Mouse (Mus musculus) intestine, embryonic 15.5 days (tissue): ENCODE measurements around the gene Fhl2. TPM values are rescaled to one million over a fixed set of nuclear protein-coding genes. Genes with fewer than 3 reads are reported as not detected.
A peak's percentile ranks its signal among the peaks of the same experiment; 100 is the strongest.

ENCODE experiments used
- ATAC-seq: fragments of 200-750 bp; cut with Nextera tagmentation; 2 replicates; pipeline ENCODE4 v1.8.0; 2017; ENCODE audit warnings: moderate TSS enrichment, moderate library complexity
- H3K27ac ChIP-seq: fragments of 300-500 bp; sonication (generic); 2 replicates; pipeline ENCODE4 v1.5.1; 2015; ENCODE audit warnings: mild to moderate bottlenecking, inconsistent platforms
- H3K27me3 ChIP-seq: fragments of 300-500 bp; sonication (generic); replicated peaks from 2 replicates; pipeline ENCODE4 v1.6.1; 2015; ENCODE audit warnings: inconsistent platforms
- H3K36me3 ChIP-seq: fragments of 300-500 bp; sonication (generic); 2 replicates; pipeline ENCODE4 v1.6.1; 2015; ENCODE audit warnings: inconsistent platforms
- H3K4me1 ChIP-seq: fragments of 300-500 bp; sonication (generic); replicated peaks from 2 replicates; pipeline ENCODE4 v1.6.1; 2015; ENCODE audit warnings: inconsistent platforms
- H3K4me2 ChIP-seq: fragments of 300-500 bp; sonication (generic); replicated peaks from 2 replicates; pipeline ENCODE4 v1.6.1; 2015; ENCODE audit warnings: mild to moderate bottlenecking, inconsistent platforms
- H3K4me3 ChIP-seq: fragments of 300-500 bp; sonication (generic); replicated peaks from 2 replicates; pipeline ENCODE4 v1.5.1; 2015; ENCODE audit warnings: inconsistent platforms
- H3K9ac ChIP-seq: fragments of 300-500 bp; sonication (generic); 2 replicates; pipeline ENCODE4 v1.6.1; 2015; ENCODE audit warnings: inconsistent platforms
- H3K9me3 ChIP-seq: fragments of 300-500 bp; sonication (generic); 2 replicates; pipeline ENCODE4 v1.6.1; 2016; ENCODE audit warnings: inconsistent platforms
- WGBS: fragments of 180-500 bp; shearing (Covaris S2); methylation state at CpG from one replicate; pipeline ENCODE4 v1.1.7; 2015; 5-methylcytosine and 5-hydroxymethylcytosine counted together
- polyA plus RNA-seq: library from polyadenylated mRNA; unstranded; fragments of >200 nt; fragmentation: Nextera tagmentation; extraction: Ambion mirVana; gene quantifications from 2 replicates; pipeline ENCODE4 v1.2.1, GENCODE M21; 2015

Gene Fhl2
- 54.5 and 58.0 TPM in 2 replicates for polyA plus RNA-seq

DNA sequence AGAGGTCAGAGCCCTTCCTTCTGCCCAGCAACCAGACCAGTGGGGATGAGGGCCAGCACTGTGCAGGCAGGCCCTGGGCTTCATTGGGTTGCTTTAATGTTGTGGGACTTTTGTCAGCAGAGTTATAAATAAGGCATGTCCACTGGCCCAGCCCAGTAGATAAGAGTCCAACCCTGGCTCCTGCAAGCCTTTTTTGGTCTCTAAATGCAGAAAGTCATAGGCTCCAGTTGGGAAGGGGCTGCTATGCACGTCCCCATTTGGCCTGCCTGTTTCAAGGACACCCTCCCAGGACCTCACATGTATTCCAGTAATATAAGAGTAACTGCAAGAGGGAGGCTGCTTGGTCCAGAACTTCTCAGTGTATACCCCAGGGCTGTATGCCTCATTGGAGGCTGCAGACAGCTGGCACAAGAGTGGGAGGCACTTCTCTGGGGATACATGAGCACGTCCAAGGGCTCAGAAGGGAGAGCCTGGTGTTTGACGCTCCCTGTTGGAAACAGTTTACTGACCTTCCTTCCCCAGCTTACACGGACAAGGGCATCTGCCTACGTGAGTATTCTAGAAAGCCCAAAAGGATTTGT lies at the start of gene Fhl2:
Gene Fhl2, minus strand, starts transcription at position 324 of the 581 bp plus-strand sequence.
- Histone ChIP-seq H3K9ac (no peak within 1 kb of the TSS), H3K9me3 (no peaks in the 10 kb centered on the region), H3K4me1 (peaks cover 9% of the 10 kb centered on the region; the same call in 1 of the 2 replicates), H3K4me3 (no peak within 1 kb of the TSS), H3K27me3 (no peaks in the 10 kb centered on the region), H3K27ac (peak within 1 kb of the TSS; percentile 23; the same call in 1 of the 2 replicates), H3K36me3 (no peaks in the 10 kb centered on the region), H3K4me2 (no peak within 1 kb of the TSS)
- 62% methylated on average over 5 of the region's 5 CpGs for WGBS
- peak; percentile 53; the same call in 1 of the 2 replicates for ATAC-seq

GRCm38 (mm10) chr1:43245014-43245413 lies 48.2 kb upstream of the Fhl2 start:
- ATAC-seq: no peak
- Histone ChIP-seq H3K4me3 (no peak overlapping the region), H3K4me2 (no peak overlapping the region), H3K27me3 (no peaks in the 10 kb centered on the region), H3K9me3 (no peaks in the 10 kb centered on the region), H3K27ac (no peak overlapping the region), H3K9ac (no peak overlapping the region), H3K36me3 (no peaks in the 10 kb centered on the region), H3K4me1 (no peaks in the 10 kb centered on the region)
- 62% methylated on average over 2 of the region's 2 CpGs for WGBS

DNA sequence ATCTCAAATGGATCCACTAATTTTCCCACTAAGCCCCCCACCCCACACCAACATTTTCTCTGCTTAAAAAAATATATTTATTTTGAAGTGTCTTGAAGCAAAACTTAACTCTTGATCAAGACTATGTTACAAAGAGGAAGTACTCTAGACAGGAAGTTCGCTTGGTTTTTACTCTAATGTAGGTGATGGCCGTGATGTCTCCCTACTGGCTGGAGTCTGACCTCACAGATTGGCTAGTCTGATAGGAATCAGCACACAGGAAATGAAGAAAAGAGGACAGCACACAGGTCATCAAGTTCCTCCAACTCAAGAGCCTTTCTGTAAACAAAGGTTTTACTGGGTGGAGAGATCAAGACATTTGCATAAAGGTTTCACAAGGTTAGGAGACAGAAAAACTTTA lies 44.4 kb upstream of the Fhl2 start:
- Histone ChIP-seq H3K36me3 (no peaks in the 10 kb centered on the region), H3K4me3 (no peak overlapping the region), H3K9me3 (no peaks in the 10 kb centered on the region), H3K27ac (no peak overlapping the region), H3K27me3 (no peaks in the 10 kb centered on the region), H3K4me2 (no peak overlapping the region), H3K4me1 (0 out of 2 replicates have a peak, but pooled peaks cover 5% of the 10 kb centered on the region), H3K9ac (no peak overlapping the region)
- ATAC-seq: no peak
- 79% methylated on average over 2 of the region's 2 CpGs for WGBS

DNA sequence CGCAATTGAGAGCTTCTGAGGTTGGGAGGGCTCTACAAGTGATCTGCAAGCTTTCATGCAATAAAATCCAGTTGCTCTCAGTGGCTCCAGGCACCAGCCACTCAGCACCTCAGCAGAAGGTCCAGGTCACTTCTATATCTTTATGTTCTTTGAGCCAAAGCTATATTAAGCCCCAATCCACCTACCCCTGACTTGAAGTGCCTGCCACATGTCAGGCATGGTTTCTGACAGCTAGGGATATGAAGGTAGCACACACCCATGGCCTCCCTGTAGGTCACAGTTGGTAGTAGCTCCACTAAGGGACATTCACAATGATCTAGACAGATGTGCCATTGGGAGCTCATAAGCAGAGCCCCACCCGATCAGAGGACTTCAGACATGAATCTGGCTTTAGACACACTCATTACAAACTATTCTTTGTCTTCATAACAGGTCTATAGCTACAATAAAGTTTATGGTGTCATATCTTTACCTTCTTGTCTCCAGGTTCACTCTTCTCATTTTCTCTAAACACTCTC lies 43.1 kb upstream of the Fhl2 start:
- Histone ChIP-seq H3K4me1 (0 out of 2 replicates have a peak, but pooled peaks cover 5% of the 10 kb centered on the region), H3K9me3 (no peaks in the 10 kb centered on the region), H3K4me3 (no peak overlapping the region), H3K27me3 (no peaks in the 10 kb centered on the region), H3K9ac (no peak overlapping the region), H3K36me3 (no peaks in the 10 kb centered on the region), H3K27ac (no peak overlapping the region), H3K4me2 (no peak overlapping the region)
- ATAC-seq: peak; percentile 76
- 63% methylated on average over 2 of the region's 2 CpGs for WGBS

GRCm38 (mm10) chr1:43238471-43238870 lies 41.7 kb upstream of the Fhl2 start:
- no peaks in the 10 kb centered on the region for H3K36me3 ChIP-seq
- H3K9ac ChIP-seq: no peak overlapping the region
- ATAC-seq: no peak
- 0 out of 2 replicates have a peak, but pooled peaks cover 5% of the 10 kb centered on the region for H3K4me1 ChIP-seq
- 63% methylated on average over 2 of the region's 2 CpGs for WGBS
- H3K4me3 ChIP-seq: no peak overlapping the region
- H3K27me3 ChIP-seq: no peaks in the 10 kb centered on the region
- no peak overlapping the region for H3K4me2 ChIP-seq
- H3K27ac ChIP-seq: no peak overlapping the region
- H3K9me3 ChIP-seq: no peaks in the 10 kb centered on the region

DNA sequence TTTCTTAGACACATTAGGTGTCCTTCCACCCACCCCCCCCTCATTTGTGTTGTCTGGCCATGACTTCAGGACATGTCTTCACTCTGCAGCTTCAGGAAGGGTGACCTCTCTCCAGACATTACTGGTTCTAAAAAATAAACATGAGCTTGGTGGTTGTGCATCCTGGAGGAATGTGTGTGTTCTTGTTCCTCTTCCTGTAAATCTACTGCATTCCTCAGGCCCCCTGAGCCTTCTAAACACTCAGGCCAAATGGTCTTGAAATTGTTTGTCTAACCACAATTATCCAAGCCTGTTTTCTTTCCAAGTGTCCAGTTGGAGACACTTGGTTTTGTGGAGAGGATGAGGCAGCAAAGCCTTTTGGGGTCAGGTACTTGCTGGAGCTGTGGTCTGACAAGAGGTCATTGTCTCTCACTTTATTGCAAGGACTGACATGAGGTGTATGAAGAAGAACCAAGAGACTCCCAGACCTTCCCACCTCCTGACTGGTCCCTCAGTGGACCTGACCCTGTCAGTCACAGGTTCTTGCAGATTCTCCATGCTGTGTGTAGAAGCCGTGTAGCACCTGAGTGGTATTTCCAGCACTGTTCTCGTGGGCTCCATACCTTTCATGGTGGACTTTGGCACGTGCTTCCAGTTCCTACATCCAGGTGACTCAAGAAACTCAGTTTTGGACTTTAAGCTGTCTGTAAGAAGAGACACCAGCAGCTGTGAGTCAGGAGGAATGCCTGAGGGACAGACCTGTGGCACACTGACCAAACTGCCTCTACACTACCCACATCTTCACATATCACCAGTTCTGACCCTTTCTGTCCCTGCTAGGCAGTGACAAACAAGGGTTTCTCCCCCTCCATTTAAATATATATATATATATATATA lies 40.8 kb upstream of the Fhl2 start:
- no peak overlapping the region for H3K9ac ChIP-seq
- H3K36me3 ChIP-seq: no peaks in the 10 kb centered on the region
- H3K4me2 ChIP-seq: no peak overlapping the region
- 75% methylated on average over 3 of the region's 3 CpGs for WGBS
- peak; percentile 62; the same call in 1 of the 2 replicates for ATAC-seq
- H3K27ac ChIP-seq: 0 out of 2 replicates have a peak overlapping the region, but pooled peaks have one; percentile 27
- no peaks in the 10 kb centered on the region for H3K27me3 ChIP-seq
- 0 out of 2 replicates have a peak, but pooled peaks cover 5% of the 10 kb centered on the region for H3K4me1 ChIP-seq
- H3K9me3 ChIP-seq: no peaks in the 10 kb centered on the region
- no peak overlapping the region for H3K4me3 ChIP-seq

GRCm38 (mm10) chr1:43225531-43226151 lies 28.9 kb upstream of the Fhl2 start:
- WGBS: 53% methylated on average over 8 of the region's 8 CpGs
- Histone ChIP-seq H3K4me2 (no peak overlapping the region), H3K27me3 (no peaks in the 10 kb centered on the region), H3K4me1 (no peaks in the 10 kb centered on the region), H3K27ac (no peak overlapping the region), H3K4me3 (no peak overlapping the region), H3K9ac (no peak overlapping the region), H3K36me3 (no peaks in the 10 kb centered on the region), H3K9me3 (no peaks in the 10 kb centered on the region)
- ATAC-seq: peak; percentile 53; the same call in 1 of the 2 replicates

DNA sequence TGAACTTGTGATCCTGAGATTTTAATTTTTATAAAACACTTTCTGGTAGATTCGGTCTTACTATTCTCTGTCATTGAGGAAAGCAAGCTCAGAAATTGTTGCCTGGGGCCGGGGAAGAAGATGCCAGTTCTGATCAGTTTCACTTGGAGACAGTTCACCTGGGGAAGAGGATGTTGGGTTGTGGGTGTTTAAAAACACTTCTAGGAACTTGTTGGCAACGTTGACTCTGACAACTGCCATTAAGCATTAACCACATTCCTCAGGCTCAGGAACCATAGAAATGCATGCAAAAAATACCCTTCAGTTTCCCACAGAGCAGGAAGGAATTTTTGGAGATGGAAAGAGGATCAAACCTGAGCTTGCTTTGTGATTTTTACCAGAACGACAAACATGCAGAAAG lies 28.2 kb upstream of the Fhl2 start:
- no peaks in the 10 kb centered on the region for H3K4me1 ChIP-seq
- no peak overlapping the region for H3K9ac ChIP-seq
- H3K27me3 ChIP-seq: no peaks in the 10 kb centered on the region
- no peak overlapping the region for H3K4me2 ChIP-seq
- no peaks in the 10 kb centered on the region for H3K9me3 ChIP-seq
- ATAC-seq: no peak
- no peak overlapping the region for H3K4me3 ChIP-seq
- 65% methylated on average over 4 of the region's 4 CpGs for WGBS
- H3K27ac ChIP-seq: no peak overlapping the region
- H3K36me3 ChIP-seq: no peaks in the 10 kb centered on the region

DNA sequence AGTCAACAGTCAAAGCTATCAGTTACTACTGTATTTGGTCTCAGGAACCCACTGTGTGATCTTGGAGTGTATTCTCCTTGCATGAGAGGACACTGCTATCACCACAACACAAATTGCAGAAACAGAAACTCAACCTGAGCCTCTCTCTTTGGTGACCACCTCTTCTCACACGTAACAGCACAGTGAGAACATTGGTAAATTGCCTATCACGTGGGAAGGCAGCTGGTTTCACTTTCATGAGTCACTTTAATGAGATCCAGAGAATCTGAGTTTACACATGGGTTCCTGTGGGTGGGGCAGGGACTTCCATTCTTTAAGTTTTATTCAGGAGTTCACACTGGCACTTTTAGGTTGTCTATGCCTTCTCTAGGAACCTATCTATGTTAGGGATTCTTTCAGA lies 27.4 kb upstream of the Fhl2 start:
- Histone ChIP-seq H3K4me2 (no peak overlapping the region), H3K36me3 (no peaks in the 10 kb centered on the region), H3K27me3 (no peaks in the 10 kb centered on the region), H3K9me3 (no peaks in the 10 kb centered on the region), H3K9ac (no peak overlapping the region), H3K4me1 (no peaks in the 10 kb centered on the region), H3K27ac (no peak overlapping the region), H3K4me3 (no peak overlapping the region)
- peak; percentile 59; the same call in 1 of the 2 replicates for ATAC-seq
- WGBS: 51% methylated on average over 2 of the region's 2 CpGs

GRCm38 (mm10) chr1:43223097-43223496 lies 26.3 kb upstream of the Fhl2 start:
- no peak overlapping the region for H3K9ac ChIP-seq
- no peaks in the 10 kb centered on the region for H3K9me3 ChIP-seq
- ATAC-seq: no peak

DNA sequence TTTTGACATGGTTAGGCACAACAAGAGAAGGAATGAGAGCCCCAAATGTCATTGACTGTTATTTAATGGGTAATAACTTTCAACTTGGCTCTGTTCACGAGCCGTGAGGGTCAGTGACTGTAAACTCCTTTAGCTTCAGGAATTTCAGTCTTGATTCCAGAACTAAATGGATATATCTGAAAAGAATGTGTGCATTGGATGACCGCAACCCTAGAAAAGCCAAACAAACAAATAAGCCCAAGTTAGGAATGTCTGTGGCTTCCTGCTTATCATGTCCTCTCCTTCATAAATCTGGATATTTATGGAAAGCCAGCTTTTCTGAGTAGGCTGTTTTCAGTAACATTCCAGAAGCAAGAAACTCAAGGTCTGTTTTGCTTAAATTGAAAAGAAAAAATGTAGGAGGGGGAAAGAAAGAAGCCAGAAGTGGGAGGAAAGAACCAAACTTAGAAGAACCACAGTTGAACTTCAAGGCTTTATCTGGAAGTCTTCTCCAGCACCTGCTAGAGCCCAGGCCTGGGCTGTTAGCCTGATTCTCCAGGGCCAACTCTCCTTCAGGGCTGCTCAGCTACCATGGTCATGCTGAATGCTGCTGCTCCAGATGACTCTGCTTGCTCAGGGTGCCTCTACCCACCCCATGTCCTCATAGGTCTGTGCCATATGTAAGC lies 21.4 kb upstream of the Fhl2 start:
- Histone ChIP-seq H3K4me3 (no peak overlapping the region), H3K9me3 (no peaks in the 10 kb centered on the region), H3K27ac (no peak overlapping the region), H3K4me2 (no peak overlapping the region), H3K9ac (no peak overlapping the region), H3K27me3 (no peaks in the 10 kb centered on the region), H3K4me1 (no peaks in the 10 kb centered on the region), H3K36me3 (no peaks in the 10 kb centered on the region)
- WGBS: 63% methylated on average over 3 of the region's 3 CpGs
- no peak for ATAC-seq

More at GRCm38 (mm10) chr1:43223097-43223496, 26.3 kb upstream of the Fhl2 start:
- Histone ChIP-seq H3K27me3 (no peaks in the 10 kb centered on the region), H3K36me3 (no peaks in the 10 kb centered on the region), H3K4me3 (no peak overlapping the region), H3K4me1 (no peaks in the 10 kb centered on the region), H3K4me2 (no peak overlapping the region), H3K27ac (no peak overlapping the region)
- WGBS: 84% methylated on average over 5 of the region's 5 CpGs
